Mouse (Mus musculus): ENCODE measurements around the gene Ftcd. TPM values are rescaled to one million over a fixed set of nuclear protein-coding genes. Genes with fewer than 3 reads are reported as not detected.
A peak's percentile ranks its signal among the peaks of the same experiment; 100 is the strongest.

The Ftcd gene
- not detected for total RNA-seq (2018; cell fraction: chromatin; rRNA removed)
- not detected for total RNA-seq (2018; cell fraction: cytosol; rRNA removed)
- total RNA-seq (2018; cell fraction: nucleus; rRNA removed) = not detected
- not detected in 3 replicates for polyA plus RNA-seq (2018)

GRCm38 (mm10) chr10:76575374-76575773 lies at the start of gene Ftcd:
Gene Ftcd (plus strand): TSS chr10:76575648.
- H3K79me2 ChIP-seq (ENCODE audit: inconsistent target) = no peaks in the 10 kb centered on the region
- no peaks in the 10 kb centered on the region for H3K36me3 ChIP-seq (ENCODE audit: inconsistent target)
- 96% methylated on average over 3 of the region's 3 CpGs for WGBS (ENCODE audit: missing documents)
- no peak within 1 kb of the TSS for H3K4me3 ChIP-seq (ENCODE audit: inconsistent target)
- no peak within 1 kb of the TSS for H3K27ac ChIP-seq

- 0% methylated on average over 11 of the region's 11 CpGs for WGBS (ENCODE audit: missing documents)
- peak overlapping the region; percentile 60 for H3K4me3 ChIP-seq (ENCODE audit: inconsistent target)
- peak overlapping the region; percentile 24; the same call in 1 of the 2 replicates for H3K27ac ChIP-seq
- H3K36me3 ChIP-seq (ENCODE audit: inconsistent target) = peaks cover 11% of the 10 kb centered on the region; the same call in 1 of the 2 replicates
- peaks cover 19% of the 10 kb centered on the region for H3K79me2 ChIP-seq (ENCODE audit: inconsistent target)
These were observed 44.5 kb upstream of the Ftcd start for GRCm38 (mm10) chr10:76530922-76531321.

GRCm38 (mm10) chr10:76531375-76531774 lies 44.1 kb upstream of the Ftcd start, which contains the start of gene Lss:
Gene Lss (plus strand): TSS chr10:76531588.
- peaks cover 19% of the 10 kb centered on the region for H3K79me2 ChIP-seq (ENCODE audit: inconsistent target)
- peak within 1 kb of the TSS; percentile 83 for H3K4me3 ChIP-seq (ENCODE audit: inconsistent target)
- H3K36me3 ChIP-seq (ENCODE audit: inconsistent target) = peaks cover 12% of the 10 kb centered on the region; the same call in 1 of the 2 replicates
- peak within 1 kb of the TSS; percentile 76 for H3K27ac ChIP-seq
- under 1% methylated on average over 32 of the region's 37 CpGs for WGBS (ENCODE audit: missing documents)

GRCm38 (mm10) chr10:76531828-76532227 lies 43.6 kb upstream of the Ftcd start:
- H3K4me3 ChIP-seq (ENCODE audit: inconsistent target) = peak overlapping the region; percentile 83
- 6% methylated on average over 14 of the region's 14 CpGs for WGBS (ENCODE audit: missing documents)
- peak overlapping the region; percentile 76 for H3K27ac ChIP-seq
- H3K36me3 ChIP-seq (ENCODE audit: inconsistent target) = peaks cover 16% of the 10 kb centered on the region; the same call in 1 of the 2 replicates
- peaks cover 19% of the 10 kb centered on the region for H3K79me2 ChIP-seq (ENCODE audit: inconsistent target)

GRCm38 (mm10) chr10:76535526-76535925 lies 39.9 kb upstream of the Ftcd start:
- no peak overlapping the region for H3K27ac ChIP-seq
- H3K79me2 ChIP-seq (ENCODE audit: inconsistent target) = peaks cover 19% of the 10 kb centered on the region
- no peak overlapping the region for H3K4me3 ChIP-seq (ENCODE audit: inconsistent target)
- WGBS (ENCODE audit: missing documents) = 95% methylated on average over 7 of the region's 7 CpGs
- H3K36me3 ChIP-seq (ENCODE audit: inconsistent target) = peaks cover 50% of the 10 kb centered on the region; the same call in 1 of the 2 replicates

- Histone ChIP-seq H3K36me3 (ENCODE audit: inconsistent target) (peaks cover 59% of the 10 kb centered on the region), H3K4me3 (ENCODE audit: inconsistent target) (no peak overlapping the region), H3K79me2 (ENCODE audit: inconsistent target) (peaks cover 8% of the 10 kb centered on the region), H3K27ac (no peak overlapping the region)
- 82% methylated on average over 9 of the region's 9 CpGs for WGBS (ENCODE audit: missing documents)
These were observed 37.8 kb upstream of the Ftcd start for GRCm38 (mm10) chr10:76537619-76538018.

- Histone ChIP-seq H3K4me3 (ENCODE audit: inconsistent target) (no peak overlapping the region), H3K27ac (no peak overlapping the region), H3K36me3 (ENCODE audit: inconsistent target) (peaks cover 70% of the 10 kb centered on the region), H3K79me2 (ENCODE audit: inconsistent target) (no peaks in the 10 kb centered on the region)
- WGBS (ENCODE audit: missing documents) = 58% methylated on average over 11 of the region's 11 CpGs
These were observed 33.9 kb upstream of the Ftcd start for GRCm38 (mm10) chr10:76541336-76542085.

- Histone ChIP-seq H3K4me3 (ENCODE audit: inconsistent target) (no peak overlapping the region), H3K36me3 (ENCODE audit: inconsistent target) (peaks cover 70% of the 10 kb centered on the region), H3K79me2 (ENCODE audit: inconsistent target) (no peaks in the 10 kb centered on the region), H3K27ac (peak overlapping the region; percentile 27)
- 14% methylated on average over 10 of the region's 10 CpGs for WGBS (ENCODE audit: missing documents)
These were observed 32.6 kb upstream of the Ftcd start for GRCm38 (mm10) chr10:76542636-76543375.

GRCm38 (mm10) chr10:76546566-76546965 lies 28.9 kb upstream of the Ftcd start:
- Histone ChIP-seq H3K79me2 (ENCODE audit: inconsistent target) (no peaks in the 10 kb centered on the region), H3K4me3 (ENCODE audit: inconsistent target) (no peak overlapping the region), H3K27ac (no peak overlapping the region), H3K36me3 (ENCODE audit: inconsistent target) (peaks cover 73% of the 10 kb centered on the region)
- WGBS (ENCODE audit: missing documents) = 92% methylated on average over 8 of the region's 8 CpGs

GRCm38 (mm10) chr10:76548218-76548617 lies 27.2 kb upstream of the Ftcd start:
- WGBS (ENCODE audit: missing documents) = 91% methylated on average over 5 of the region's 8 CpGs
- no peaks in the 10 kb centered on the region for H3K79me2 ChIP-seq (ENCODE audit: inconsistent target)
- no peak overlapping the region for H3K4me3 ChIP-seq (ENCODE audit: inconsistent target)
- H3K27ac ChIP-seq = no peak overlapping the region
- peaks cover 89% of the 10 kb centered on the region for H3K36me3 ChIP-seq (ENCODE audit: inconsistent target)

- WGBS (ENCODE audit: missing documents) = 96% methylated on average over 5 of the region's 5 CpGs
These were observed 25.0 kb upstream of the Ftcd start for GRCm38 (mm10) chr10:76550458-76550857.

GRCm38 (mm10) chr10:76551556-76551955 lies 23.9 kb upstream of the Ftcd start:
- no peaks in the 10 kb centered on the region for H3K79me2 ChIP-seq (ENCODE audit: inconsistent target)
- 95% methylated on average over 3 of the region's 3 CpGs for WGBS (ENCODE audit: missing documents)
- H3K36me3 ChIP-seq (ENCODE audit: inconsistent target) = peaks cover 80% of the 10 kb centered on the region
- no peak overlapping the region for H3K27ac ChIP-seq
- H3K4me3 ChIP-seq (ENCODE audit: inconsistent target) = no peak overlapping the region

More at GRCm38 (mm10) chr10:76550458-76550857, 25.0 kb upstream of the Ftcd start:
- Histone ChIP-seq H3K4me3 (ENCODE audit: inconsistent target) (no peak overlapping the region), H3K36me3 (ENCODE audit: inconsistent target) (peaks cover 91% of the 10 kb centered on the region), H3K79me2 (ENCODE audit: inconsistent target) (no peaks in the 10 kb centered on the region), H3K27ac (no peak overlapping the region)

- peaks cover 56% of the 10 kb centered on the region for H3K36me3 ChIP-seq (ENCODE audit: inconsistent target)
These were observed 21.4 kb upstream of the Ftcd start for GRCm38 (mm10) chr10:76554061-76554460.

GRCm38 (mm10) chr10:76561972-76562371 lies 13.5 kb upstream of the Ftcd start, which contains the start of gene Spatc1l:
Gene Spatc1l (plus strand): TSS chr10:76562272.
- no peak within 1 kb of the TSS for H3K27ac ChIP-seq
- no peak within 1 kb of the TSS for H3K4me3 ChIP-seq (ENCODE audit: inconsistent target)
- 82% methylated on average over 10 of the region's 10 CpGs for WGBS (ENCODE audit: missing documents)
- H3K36me3 ChIP-seq (ENCODE audit: inconsistent target) = no peaks in the 10 kb centered on the region
- no peaks in the 10 kb centered on the region for H3K79me2 ChIP-seq (ENCODE audit: inconsistent target)

More at GRCm38 (mm10) chr10:76554061-76554460, 21.4 kb upstream of the Ftcd start:
- no peak overlapping the region for H3K4me3 ChIP-seq (ENCODE audit: inconsistent target)
- WGBS (ENCODE audit: missing documents) = 98% methylated on average over 5 of the region's 5 CpGs
- H3K79me2 ChIP-seq (ENCODE audit: inconsistent target) = no peaks in the 10 kb centered on the region
- H3K27ac ChIP-seq = no peak overlapping the region
